Mouse (Mus musculus) urinary bladder, postnatal 14 days (tissue): ENCODE data around the gene Helq.

Experiments
- DNase-seq: peaks from one replicate; pipeline ENCODE4 v3.0.0; 2021; ENCODE audit warnings: low spot score

Helq gene

DNA sequence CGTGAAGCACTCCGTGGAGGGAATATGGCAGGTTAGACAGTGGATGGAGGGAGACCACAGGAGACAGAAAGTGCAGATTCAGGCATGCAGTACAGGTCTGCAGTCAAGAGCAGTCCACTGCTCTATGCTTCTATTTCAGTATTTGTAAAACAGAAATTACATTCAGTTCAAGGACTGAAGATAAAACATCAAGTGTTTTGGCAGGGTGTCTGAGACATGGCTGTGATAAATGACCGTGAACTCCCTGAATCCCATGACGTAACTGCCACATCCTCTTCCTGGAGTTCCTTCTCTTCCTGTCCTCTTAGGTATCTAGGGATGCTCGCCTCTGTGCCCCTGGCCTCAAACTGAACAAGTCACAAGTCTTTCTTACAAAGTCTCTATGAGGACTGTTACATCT lies 21.5 kb downstream of the Helq start:
- no peak for DNase-seq

DNA sequence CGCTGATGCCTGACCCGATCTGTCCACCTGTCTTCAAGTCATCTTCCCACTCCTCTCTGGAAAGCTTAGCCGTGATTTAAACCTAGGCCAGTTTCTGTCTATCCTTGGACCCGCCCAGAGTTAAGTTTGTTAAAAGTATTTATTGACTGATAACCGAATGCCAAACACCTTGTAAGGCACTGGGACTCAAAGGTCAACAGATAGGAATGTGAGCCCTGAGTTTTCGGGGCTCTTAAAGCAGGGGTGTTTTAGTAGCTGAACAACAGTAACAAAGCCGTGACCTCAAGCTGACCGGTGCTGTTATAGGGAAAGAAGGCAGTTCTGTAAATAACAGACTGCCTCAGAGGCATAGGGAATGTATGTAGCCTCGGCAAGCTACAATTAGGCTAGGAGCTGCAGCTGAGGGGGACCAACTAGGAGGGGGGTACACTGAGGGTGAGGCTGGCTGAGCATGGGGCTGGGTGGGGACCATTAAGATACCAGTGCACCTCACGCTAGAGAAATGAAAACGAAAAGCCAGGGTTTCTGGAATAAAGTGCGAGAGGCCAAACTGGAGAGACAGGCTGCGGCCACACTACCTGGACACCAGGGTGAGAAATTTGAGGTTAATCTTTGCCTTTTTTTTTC lies 22.5 kb downstream of the Helq start:
- DNase-seq = no peak

DNA sequence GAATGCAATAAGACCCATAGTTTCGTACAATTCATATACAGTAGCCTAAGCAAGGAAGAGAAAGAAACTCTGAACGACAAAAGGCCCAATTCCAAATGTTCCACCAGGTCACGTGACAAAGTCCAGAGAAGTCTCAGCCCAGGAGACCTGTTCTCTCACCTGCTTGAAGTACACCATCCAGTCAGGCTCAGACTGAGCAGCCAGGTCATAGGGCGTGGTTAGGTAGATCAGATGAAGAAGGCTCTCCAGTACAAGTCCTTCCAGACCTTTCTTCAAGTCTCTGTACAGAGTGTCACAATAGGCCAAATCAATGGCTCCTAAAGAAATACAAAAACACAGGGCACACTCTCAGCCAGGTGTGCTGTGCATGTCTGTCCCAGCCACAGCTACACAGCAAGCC lies 26.8 kb downstream of the Helq start:
- no peak for DNase-seq

DNA sequence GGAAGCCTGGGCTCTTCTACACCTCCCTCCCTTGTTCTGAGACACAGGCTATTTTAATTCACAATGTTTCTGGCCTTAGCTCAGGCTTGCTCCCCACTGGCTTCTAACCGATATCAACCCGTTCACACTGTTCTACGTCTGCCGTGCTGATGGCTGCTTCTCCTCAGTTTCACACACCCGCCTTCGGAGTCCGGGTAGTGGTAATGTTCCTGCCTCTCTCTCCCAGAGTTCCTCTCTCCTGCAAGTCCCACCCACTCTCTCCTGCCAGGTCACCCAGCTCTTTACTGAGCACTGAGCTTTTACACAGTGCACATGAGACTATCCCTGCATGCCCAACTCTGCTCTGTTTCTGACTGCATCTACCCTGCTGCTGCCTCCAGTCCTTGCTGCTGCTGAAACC lies 32.4 kb downstream of the Helq start:
- no peak for DNase-seq

DNA sequence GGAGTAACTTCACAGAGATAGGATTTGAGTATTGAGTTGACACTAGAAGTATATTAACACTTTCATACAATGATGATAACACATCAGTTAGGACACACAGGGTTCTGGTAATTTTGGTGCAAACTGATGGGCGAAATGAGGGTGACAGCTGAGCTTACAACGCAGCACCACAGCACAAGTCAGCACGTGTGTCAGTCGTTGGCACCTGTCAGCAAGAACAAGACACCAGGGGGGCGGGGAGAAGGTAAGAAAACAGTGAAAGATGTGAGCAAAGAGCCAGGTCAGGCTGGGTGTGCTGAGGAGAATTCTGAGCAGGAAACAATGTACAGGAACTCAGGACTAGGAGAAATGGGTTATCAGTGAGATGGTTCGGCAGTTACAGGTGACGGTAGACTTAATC lies 36.7 kb downstream of the Helq start:
- no peak for DNase-seq

DNA sequence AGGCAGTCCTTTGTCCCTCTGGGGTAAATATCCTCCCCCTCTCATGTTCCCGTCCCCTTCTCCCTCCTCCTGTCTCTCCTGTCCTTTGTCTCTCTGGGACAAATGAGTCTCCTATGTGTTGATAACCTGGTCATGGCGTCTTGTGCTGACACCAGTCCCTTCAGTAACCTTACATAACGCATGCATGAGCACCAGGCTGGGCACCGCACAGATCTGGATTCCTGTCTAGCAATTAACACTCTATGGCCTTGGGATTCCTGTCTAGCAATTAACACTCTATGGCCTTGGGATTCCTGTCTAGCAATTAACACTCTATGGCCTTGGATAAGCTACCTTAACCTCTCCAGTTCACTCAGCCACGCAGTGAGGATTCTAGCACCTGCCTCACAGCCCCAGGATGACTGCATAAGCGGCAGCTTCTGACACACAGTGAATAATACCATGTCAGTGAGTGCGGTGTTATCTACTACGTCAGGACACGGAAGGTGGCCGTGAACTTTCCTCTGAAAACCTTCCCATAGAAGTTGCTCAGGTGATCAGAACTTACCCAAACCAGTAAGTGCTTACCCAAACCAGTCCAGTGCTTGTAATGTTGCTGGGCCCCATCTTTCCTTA lies 38.2 kb downstream of the Helq start:
- no peak for DNase-seq

DNA sequence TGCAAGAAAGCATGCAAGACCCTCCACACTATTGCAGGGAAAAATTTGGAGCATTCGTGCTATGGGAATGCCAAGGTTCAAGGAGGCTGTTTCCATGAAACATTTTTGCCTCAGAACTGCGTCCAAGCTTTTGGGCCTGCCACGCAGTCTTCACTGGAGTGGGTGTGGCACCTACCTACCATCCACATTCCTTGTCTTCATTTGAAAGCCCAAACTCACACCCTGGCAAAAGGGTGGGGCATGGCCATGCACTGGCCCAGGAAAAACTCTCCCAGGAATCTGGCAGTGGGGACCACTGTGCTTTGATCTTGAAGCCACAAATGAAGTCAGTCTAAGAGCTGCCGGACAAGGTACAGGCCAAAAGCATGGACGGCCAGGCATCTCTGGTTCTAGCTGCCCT lies 40.3 kb downstream of the Helq start:
- DNase-seq = no peak

DNA sequence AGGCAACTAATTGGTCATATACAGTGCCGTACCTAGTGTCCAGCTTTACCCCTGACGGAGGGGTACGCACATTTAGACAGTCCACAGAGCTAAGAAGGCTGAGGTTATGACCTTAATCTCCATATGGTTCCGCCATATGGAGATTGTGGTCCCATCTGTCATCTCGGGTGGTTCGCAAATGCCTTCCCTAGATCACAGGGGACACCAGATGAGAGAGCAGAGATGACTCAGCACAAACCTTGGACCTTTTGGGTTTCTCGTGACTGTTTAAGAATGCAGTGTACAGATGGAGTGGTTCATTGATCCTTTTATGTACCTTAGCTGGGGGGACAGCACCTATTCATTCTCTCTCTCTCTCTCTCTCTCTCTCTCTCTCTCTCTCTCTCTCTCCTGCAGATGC lies 45.0 kb downstream of the Helq start:
- no peak for DNase-seq

DNA sequence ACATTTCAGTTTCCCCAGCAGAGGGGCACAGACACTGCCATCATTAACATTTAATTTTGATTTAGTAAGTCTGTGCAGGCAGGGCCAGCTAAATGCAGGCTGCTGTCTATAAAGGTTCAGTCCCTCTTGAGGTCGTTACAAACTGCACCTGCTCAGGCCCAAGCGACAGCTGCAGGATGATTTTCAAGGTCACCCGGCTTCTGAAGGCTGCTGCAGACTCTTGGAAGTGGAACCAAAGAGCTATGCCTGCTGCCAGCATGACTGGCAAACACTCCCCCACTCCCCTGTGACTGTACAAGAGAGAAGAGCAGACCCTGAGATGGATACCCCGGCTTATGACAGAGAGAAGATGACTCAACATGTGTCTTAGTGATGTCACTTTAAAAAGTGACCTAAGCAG lies 46.7 kb downstream of the Helq start:
- DNase-seq = no peak

DNA sequence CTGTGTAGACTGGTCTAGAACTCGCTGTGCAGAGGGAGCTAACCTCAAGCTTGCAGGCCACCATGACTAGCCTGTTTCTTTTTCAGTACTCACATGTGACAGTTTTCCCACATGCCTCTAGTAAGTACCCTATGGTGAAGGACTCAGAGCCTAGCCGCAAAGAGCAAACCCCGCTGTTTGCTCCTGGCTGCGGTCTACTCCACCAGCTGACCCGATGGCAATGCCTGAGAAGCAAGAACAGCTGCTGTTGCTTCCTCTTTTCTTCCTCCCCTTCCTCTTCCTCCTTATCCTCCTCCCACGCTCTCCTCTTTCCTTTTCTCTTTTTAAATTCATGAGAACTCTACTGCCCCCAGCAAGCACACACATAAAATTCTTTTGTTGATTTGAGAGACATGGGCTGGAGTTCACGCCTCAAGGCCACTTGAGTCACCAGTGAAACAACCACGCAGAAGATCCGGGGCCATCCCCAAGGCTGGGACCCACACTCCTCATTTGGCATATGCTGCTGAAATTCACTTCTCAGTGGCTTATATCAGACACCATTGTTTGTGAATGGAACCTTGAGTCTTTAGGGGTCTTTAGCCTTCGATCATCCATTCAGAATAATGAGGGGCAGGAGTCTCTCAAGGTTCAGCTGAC lies 47.7 kb downstream of the Helq start:
- DNase-seq = no peak

DNA sequence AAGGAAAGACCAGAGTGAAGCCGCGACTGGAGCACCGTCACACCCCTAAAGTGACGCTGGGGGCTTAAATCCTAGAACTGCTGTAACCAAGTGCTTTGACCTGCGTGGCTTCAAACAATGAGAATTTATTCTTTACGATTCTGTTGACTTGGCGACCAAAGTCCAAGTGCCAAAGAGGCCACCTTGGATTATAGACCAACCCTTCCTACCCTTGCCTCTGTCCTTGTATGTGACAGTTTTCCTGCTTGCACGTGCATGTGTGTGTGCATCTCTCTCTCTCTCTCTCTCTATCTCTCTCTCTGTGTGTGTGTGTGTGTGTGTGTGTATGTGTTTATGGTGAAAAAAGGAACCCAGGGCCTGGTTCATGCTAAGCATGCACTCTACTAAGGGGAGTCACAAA lies 59.6 kb downstream of the Helq start:
- no peak for DNase-seq

DNA sequence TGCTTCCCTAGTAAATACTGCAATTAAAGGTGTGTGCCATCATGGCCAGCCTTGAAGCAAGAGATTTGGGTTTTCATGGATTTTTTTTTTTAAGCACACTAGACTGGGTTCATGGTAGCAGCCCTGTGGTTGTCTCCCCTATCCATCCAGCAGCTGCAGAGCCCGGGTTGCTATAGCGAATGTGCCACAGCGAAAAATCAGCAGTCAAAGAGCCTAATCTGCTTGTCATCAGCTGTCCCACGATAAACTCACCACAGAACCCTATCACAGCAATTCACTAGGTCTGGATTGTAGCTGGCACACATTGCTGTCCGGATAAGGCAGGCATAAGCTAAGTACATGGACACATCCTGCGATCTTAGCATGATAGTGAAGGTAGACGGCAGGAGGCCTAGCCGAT lies 61.5 kb downstream of the Helq start:
- DNase-seq = no peak

DNA sequence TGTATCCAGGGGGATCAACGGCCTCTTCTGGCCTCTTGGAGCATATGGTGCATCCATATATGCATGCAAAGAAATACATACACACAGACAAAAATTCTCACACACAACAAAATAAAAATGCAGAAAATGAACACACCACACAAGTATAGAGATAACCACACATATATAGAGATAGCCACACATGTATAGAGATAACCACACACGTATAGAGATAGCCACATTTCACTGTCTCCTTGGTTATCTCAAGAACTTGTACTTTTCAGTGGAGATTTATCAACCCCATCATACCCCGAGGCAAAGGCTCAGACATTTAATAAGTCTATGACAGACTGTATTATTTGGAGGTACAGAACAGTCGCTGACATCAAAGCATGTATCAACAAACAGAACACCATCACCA lies 63.9 kb downstream of the Helq start:
- DNase-seq = no peak

DNA sequence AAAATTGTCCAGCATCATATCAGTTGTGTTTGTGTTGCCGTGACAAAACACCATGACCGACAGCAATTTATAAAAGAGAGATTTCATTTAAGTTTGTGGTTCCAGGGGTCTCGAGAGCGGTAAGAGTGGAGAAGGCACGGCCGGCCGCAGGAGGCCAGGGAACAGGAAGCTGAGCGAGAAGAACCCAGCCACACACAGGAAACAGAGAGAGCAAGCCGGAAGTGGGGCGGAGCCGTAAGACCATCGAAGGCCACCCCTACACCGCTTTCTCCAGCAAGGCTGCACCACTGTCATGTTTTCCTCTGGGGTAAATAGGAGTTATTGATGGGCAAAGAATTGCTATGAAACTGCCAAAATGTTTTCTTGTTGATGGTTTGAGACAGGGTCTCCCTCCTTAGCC lies 69.6 kb downstream of the Helq start:
- no peak for DNase-seq

DNA sequence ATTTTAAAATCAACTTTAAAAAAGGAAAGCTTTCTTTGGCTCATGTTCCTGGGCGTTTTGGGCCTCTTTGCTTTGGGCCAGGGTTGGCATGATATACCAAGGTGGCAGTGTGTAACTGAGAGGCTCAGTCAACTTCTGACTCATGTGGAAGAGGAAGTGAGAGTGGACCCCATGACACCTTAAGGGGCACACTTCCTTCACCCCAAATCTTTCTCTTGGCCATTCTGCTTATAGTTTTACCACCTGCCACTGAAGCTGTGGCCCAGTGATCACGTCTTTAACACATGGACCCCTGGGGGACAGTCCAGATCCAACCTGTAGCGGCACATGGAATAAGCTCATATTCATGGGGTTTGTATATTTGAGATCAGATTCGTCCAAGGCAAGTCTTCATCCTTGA lies 72.4 kb downstream of the Helq start:
- DNase-seq = no peak

DNA sequence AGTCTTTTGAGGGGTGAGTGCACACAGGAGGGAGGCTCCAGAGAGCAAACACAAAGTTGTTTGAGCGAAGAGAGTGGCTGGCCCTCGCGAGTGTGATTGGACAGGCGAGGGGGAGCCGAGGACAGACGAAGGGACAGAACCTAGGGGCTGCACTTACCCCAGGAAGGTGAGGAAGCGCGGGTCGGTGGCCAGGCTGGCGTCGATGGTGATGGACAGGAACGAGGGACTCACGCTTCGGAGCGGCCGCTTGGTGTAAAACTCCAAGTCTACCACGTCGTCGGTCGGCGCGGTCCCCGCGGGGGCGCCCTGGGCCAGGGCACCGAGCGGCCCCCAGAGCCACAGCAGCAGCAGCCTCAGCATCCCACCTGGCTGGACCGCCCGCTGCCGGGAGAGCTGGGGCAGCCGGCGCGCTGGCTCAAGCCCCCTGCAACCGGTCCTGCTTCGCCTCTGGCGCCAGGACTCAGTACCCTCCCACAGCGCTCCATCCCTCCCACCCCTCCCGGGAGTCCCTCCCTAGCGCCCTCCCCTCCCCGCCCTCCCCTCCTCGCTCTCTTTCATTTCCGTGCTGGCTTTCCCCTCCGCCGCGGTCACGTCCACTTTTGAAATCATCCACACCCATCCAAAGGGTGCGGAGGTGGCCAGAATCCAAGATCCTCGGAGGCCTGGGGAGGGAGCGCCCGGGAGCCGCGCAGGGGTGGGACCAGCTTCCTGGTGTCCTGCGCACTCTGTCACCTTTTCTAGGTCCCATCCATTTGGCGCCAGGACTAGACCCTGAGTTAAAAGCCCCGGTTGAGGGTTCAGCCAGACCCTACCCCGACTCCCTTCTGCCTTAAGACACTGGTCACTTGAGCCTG lies 78.9 kb downstream of the Helq start, which contains the start of gene Hpse:
Gene Hpse, minus strand, starts transcription at position 482 of the 854 bp plus-strand sequence.
- peak; percentile 69 for DNase-seq

DNA sequence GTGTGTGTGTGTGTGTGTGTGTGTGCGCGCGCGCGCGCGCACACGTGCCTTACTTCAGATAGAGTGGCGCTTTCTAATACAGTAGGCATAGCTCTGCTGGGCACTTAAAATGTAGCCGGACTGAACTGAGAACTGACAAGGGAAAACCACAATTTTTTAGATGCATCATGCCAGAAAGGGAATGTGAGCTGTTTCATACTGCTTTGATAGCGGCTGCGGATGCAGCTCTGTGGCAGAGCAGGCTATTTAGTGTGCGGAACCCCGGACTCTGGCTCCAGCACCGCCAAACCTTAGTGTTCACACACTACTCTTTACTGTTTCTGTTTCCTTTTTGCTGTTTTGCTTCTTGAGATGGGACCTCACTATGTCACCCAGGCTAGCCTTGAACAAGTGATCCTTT lies 81.6 kb downstream of the Helq start:
- DNase-seq = no peak
